Mouse (Mus musculus): ENCODE results near the gene Bri3.

GRCm38 (mm10) chr5:144312183-144312582 lies 67.9 kb downstream of the Bri3 start:
- no peak for TF ChIP-seq CTCF (IDR thresholded peaks at IDR 0.05; ENCODE audit: extremely low read depth, insufficient read length, insufficient replicate concordance, low read depth, low read length)
- no peak for TF ChIP-seq POLR2A (IDR thresholded peaks at IDR 0.05; ENCODE audit: low read depth, low read length)

Measured in small intestine, adult 2 months (tissue).